In genomic region chr7:107526299-107526698, GRCm38 (mm10) we compare ENCODE assay signal across 9 mouse cellular contexts. TPM values are rescaled to one million over a fixed set of nuclear protein-coding genes. Genes with fewer than 3 reads are reported as not detected.
DNase-seq lines count a peak whose midpoint lies in the region; ATAC-seq and TF ChIP-seq lines count a peak whose summit lies in the region.
"Had no signal": no experiment of that assay in that cellular context is flagged by ENCODE, and none has a peak within 500 bp of the region (broad histone marks: within the 10 kb centered on the region; RNA-seq: fewer than 3 reads in every experiment).

No protein-coding gene starts in this region.

- TF ChIP-seq CTCF in liver, embryonic 14.5 days (IDR thresholded peaks at IDR 0.05; ENCODE audit: low read depth) = peak; percentile 60

- no peak overlapping the region for H3K9ac ChIP-seq in forebrain, embryonic 15.5 days (replicated peaks)
- H3K9ac ChIP-seq in liver, embryonic 14.5 days (replicated peaks) = no peak overlapping the region

- H3K4me3 ChIP-seq in forebrain, embryonic 15.5 days = no peak overlapping the region
- no peak overlapping the region for H3K4me3 ChIP-seq in liver, embryonic 14.5 days (ENCODE audit: insufficient read depth in 1 of 2, low read depth in 2 of 2, low read length in 2 of 2)
- H3K4me3 ChIP-seq: erythroblast, embryonic 14.5 days had no signal

- DNase-seq in urinary bladder, postnatal 14 days (ENCODE audit: low spot score) = peak; percentile 43
- no peak for DNase-seq in urinary bladder, adult 2 months (ENCODE audit: low spot score)
- peak; percentile 55 for DNase-seq in kidney, postnatal 14 days
- no peak for DNase-seq in liver, embryonic 14.5 days (ENCODE audit: low read depth in 3 of 3, low spot score in 3 of 3)
- peak; percentile 38 for DNase-seq in retina, adult 2 months (ENCODE audit: low read depth, low spot score)
- no peak for DNase-seq in ovary, postnatal 10 days (ENCODE audit: low spot score)

- H3K4me1 ChIP-seq in forebrain, embryonic 15.5 days = no peaks in the 10 kb centered on the region
- H3K4me1 ChIP-seq in liver, embryonic 14.5 days (replicated peaks; ENCODE audit: control insufficient read depth in 2 of 2, insufficient read depth in 2 of 2, low read length in 1 of 2) = no peaks in the 10 kb centered on the region

- H3K27ac ChIP-seq in forebrain, embryonic 15.5 days (replicated peaks) = no peak overlapping the region
- no peak overlapping the region for H3K27ac ChIP-seq in liver, embryonic 14.5 days

- WGBS in forebrain, embryonic 15.5 days = 6% methylated on average over 1 of the region's 1 CpGs
- 4% methylated on average over 1 of the region's 1 CpGs for WGBS in liver, embryonic 14.5 days (ENCODE audit: insufficient replicate concordance)

- no peak for TF ChIP-seq EP300 in liver, embryonic 14.5 days (IDR thresholded peaks at IDR 0.05; ENCODE audit: low read depth)

- ATAC-seq in cerebellum, adult (ENCODE audit: insufficient number of reproducible peaks, low FRiP score, low TSS enrichment) = 0 out of 2 replicates have a peak, but pooled peaks have one; percentile 59
- peak; percentile 72; the same call in 1 of the 2 replicates for ATAC-seq in forebrain, embryonic 15.5 days (replicated peaks)
- no peak for ATAC-seq in liver, embryonic 14.5 days (ENCODE audit: insufficient read depth)

- no peaks in the 10 kb centered on the region for H3K9me3 ChIP-seq in forebrain, embryonic 15.5 days
- H3K9me3 ChIP-seq in liver, embryonic 14.5 days (ENCODE audit: control insufficient read depth, low read length) = no peaks in the 10 kb centered on the region

- no peaks in the 10 kb centered on the region for H3K36me3 ChIP-seq in forebrain, embryonic 15.5 days
- no peaks in the 10 kb centered on the region for H3K36me3 ChIP-seq in liver, embryonic 14.5 days (replicated peaks; ENCODE audit: control insufficient read depth, insufficient read depth, low read depth)

- no peak overlapping the region for H3K4me2 ChIP-seq in forebrain, embryonic 15.5 days (replicated peaks)
- H3K4me2 ChIP-seq in liver, embryonic 14.5 days (ENCODE audit: low read depth) = no peak overlapping the region

- no peaks in the 10 kb centered on the region for H3K27me3 ChIP-seq in forebrain, embryonic 15.5 days
- H3K27me3 ChIP-seq in liver, embryonic 14.5 days (ENCODE audit: control insufficient read depth, insufficient read depth, low read length) = no peaks in the 10 kb centered on the region

RNA-seq across cellular contexts. Expression of gene Olfml1, which starts 40.9 kb away (rescaled TPM):
- polyA plus RNA-seq in urinary bladder, adult 2 months (2012; rRNA removed) = 20.0 and 21.6 TPM in 2 replicates
- polyA plus RNA-seq in forebrain, embryonic 15.5 days (2015; fragmentation: Nextera tagmentation; extraction: Ambion mirVana) = 2.2 and 2.7 TPM in 2 replicates
- polyA plus RNA-seq in liver, embryonic 14.5 days (2012; rRNA removed) = 0.52 and 0.64 TPM in 2 replicates
- polyA plus RNA-seq in liver, embryonic 14.5 days (2014; fragmentation: Nextera tagmentation; extraction: Ambion mirVana) = 1.1 and 1.3 TPM in 2 replicates
- polyA plus RNA-seq: erythroblast, embryonic 14.5 days had no signal

Comparison
In these comparisons a context has a peak if more than half of its experiments do, and no peak if none do; other contexts are left out.
1. DNase-seq: peak in urinary bladder, postnatal 14 days (single experiment), kidney, postnatal 14 days (single experiment) and retina, adult 2 months (single experiment); none in urinary bladder, adult 2 months (single experiment), liver, embryonic 14.5 days (0 of 3) and ovary, postnatal 10 days (single experiment).